Mouse (Mus musculus): ENCODE measurements around the gene N4bp3.

The N4bp3 gene

DNA sequence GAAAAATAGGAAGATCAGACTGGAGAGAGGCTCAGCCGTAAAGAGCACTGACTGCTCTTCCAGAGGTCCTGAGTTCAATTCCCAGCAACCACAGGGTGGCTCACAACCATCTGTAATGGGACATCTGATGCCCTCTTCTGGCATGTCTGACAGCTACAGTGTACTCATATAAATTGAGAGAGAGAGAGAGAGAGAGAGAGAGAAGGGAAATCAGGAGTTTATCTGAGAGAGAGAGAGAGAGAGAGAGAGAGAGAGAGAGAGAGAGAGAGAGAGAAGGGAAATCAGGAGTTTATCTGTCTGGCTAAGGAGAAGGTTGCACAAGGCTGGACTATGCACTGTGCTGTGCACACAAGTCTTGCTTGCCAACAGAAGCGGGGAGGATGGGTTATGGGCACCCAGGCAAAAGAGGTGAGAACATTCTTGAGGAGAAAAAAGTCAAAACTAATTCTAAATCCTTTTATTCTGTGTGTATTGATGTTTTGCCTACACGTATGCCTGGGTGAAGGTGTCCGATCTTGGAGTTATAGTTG, 2.3 kb upstream of the N4bp3 start:
- no peak for DNase-seq

DNA sequence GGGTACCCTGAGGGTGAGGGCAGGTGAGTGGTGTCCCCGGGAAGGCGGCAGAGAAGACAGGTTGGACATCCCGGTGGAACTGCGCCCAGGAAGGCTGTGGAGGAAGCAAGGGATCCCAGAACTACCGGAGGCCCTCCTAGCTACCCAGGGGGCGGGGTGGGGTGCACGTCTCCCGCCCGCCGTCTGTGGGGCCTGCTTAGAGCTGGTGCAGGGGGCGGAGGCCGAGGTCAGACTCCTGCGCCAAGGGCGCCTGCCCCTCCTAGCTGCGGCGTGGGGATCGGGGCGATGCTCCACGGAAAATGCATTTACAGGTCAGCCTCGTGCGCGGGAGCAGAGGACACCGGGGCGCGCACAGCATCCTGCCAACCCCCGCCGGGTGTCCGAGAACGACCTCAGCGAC, 381 bp downstream of the N4bp3 start:
- peak in 1 of 2 experiments; percentile 50 for DNase-seq

DNA sequence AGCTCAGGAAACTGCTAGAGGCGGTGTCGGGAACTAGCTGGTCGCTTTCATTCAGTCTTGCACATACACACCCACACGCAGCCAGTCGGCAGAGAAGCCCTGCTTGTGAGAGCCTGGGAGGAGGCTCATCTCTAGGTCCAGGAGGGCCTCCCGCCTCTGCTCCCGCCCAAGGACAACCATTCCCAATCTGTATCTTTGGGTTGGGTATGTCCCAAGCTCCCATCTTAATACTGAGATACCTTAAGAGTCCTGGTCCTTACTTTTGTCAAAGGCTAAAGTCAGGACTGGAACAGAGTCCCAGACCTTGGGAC, 798 bp downstream of the N4bp3 start:
- DNase-seq, result peak in 1 of 2 experiments; percentile 30

DNA sequence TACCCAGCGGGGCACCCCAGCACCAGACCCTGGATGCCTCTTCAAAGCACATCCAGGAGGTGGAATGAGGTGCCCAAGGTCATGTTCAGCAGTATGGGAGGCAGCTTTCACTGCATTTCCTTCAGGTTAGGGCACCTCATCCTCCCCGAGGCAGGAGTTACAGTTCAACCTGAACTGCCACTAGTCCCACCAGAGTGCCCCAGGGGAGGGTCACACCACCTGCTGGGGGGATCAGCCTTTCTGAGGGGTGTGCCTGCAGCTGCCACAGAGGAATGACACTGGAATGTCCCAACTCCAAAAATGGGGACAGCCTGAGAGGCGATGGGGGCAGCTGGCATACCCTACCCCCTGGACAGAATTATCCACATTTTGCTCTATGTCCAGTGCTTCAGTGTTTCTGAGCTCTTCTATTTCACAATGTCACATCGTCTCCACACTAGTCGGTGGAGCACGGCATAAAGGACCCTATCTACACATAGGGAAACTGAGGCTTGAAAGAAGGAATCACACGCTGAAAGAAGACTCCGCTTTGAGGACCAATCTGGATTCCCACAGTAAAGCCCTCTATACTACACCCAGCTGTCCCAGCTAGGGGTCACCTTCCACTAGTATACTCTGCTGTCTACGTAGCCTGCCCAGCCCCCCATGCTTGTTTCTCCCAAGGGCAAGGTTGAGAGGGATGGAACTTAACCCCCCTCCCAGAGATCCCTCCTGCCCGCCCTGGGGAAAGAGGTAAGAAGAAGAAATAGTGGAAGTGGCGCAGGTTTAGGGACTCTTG, 1.3 kb downstream of the N4bp3 start:
- DNase-seq, result no peak

DNA sequence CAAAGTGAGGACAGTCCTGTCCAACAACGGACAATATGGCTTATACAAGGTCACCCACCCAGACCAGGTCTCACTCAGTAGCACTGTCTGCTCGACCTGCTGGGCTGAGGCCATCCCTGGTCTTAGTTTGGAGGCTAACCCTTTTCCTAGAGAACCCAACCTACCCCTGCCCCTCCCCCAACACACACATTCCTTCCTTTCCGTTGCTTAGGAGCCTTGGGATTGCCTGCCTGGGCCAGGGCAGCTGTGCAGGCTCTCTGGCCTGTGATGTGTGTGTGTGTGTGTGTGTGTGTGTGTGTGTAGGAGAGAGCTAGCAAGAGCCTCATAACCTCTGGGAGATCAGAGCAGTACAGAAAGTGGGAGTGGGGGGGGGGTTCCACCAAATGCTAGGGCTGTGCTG, 2.1 kb downstream of the N4bp3 start:
- no peak for DNase-seq

DNA sequence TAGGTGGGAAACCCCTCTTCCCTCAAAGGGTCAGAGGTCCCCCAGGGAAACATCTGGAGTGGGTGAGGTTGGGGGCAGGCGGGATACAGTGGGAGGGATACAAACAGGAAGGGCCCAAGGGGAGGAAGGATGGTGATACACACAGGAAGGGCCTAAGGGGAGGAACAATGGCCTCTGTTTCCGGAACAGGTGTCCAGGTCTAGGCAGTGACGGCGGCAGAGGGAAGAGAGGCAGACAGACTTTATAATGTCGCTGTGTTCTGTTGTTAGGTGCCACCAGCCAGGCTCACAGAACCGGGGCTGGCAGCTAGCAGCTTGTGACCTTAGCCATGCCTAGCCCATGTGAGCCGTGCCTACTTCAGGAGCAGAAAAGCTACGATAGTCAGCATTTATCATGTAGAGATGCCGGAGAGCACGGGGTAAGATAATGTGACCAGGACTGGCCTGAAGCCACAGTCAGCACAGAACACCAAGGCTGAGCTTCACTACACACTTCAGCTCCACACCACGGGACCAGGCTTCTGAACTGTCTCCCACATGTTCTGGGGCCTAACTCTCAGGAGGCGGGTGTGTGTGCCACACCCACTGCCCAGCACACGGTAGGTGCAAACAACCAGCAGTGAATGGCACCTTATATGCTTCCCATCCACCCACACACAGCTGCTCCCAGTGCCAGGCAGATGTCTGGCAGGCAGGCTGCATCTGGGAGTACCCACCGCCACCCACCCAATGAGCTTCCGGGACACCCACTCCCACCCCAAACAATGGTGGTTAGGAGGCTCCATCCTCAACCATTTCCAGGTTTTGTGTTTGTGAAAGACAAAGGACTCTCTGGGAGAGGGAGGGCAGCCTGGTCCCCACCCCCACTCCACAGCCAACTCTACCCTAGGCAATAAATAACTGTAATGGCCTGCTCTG, 3.6 kb downstream of the N4bp3 start:
- peak; percentile 48 to 49 for DNase-seq

DNA sequence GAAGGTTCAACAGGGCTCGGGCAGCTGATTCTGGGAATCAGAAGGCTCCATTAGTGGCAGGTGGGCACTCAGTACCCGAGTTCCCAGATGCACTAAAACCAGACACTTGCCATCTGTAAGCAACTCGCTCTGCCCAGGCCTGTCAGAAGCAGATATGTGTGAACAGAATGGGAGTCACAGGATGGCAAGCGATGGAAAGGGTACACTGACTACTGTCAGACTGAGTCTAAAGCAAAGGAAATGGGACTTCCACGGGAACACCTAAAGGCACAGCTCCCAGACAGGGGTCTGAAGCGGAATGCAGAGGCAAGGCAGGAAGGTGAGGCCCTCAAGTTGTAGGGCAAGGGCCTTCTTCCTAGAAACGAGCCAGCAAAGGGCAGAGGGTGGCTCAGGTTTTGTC, 4.4 kb downstream of the N4bp3 start:
- DNase-seq, result no peak

DNA sequence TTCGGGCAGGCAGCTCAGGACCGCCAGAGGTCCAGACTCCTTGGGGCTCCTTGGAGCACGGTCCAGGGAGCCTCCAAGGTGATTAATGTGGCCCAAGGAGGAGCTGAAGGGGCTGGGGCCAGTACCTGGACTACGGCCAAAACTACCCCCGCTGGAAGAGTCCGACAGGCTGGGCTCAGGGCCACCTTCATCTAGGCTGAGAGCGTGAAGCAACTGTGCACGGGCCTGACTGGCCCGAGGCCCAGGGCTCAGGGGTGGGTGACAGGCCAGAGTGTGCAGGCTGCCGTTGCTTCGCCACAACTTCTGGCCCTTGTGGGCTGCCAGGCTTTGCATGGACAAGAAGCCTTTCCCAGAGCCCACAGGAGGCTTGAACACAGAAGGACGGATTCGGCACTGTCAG, 5.3 kb downstream of the N4bp3 start:
- DNase-seq, result no peak

DNA sequence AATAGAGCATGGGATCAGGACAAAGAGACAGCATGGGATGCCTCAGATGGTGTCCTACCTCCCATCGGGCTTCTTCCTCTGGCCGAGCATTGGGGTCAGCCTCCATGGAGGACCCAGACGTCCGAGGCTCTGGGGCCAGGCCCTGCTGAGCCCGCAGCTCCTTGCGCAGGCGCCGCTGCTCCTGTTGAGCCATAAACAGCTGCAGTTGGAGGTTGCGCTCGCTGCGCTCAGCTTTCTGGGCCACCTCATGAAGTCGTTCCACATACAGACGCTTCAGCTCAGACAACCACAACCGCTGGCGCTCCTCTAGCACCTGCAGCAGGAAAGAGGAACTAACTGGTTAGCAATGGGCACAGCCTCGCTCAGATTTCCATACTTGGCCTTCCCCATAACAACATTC, 6.4 kb downstream of the N4bp3 start:
- peak; percentile 79 to 81 for DNase-seq

DNA sequence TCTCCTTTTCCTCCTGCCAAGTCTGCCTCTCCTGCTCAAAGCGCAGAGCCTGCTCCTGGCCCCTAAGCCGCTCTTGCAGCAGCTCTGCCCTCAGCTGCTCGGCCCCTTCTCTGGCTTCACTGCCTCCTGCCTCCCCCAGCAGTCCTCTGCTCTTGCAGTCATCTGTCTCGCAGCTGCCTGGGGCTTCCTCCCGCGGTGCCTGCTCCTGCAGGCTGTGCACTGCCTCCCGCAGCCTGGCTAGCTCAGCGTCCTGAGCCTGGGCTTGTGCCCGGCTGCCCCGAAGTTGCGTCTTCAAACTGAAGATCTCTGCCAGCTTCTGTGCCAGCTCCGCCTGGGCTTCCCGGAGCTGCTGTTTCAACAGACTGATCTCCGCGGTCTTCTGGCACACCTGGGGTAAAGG, 6.9 kb downstream of the N4bp3 start:
- peak; percentile 37 to 42 for DNase-seq

DNA sequence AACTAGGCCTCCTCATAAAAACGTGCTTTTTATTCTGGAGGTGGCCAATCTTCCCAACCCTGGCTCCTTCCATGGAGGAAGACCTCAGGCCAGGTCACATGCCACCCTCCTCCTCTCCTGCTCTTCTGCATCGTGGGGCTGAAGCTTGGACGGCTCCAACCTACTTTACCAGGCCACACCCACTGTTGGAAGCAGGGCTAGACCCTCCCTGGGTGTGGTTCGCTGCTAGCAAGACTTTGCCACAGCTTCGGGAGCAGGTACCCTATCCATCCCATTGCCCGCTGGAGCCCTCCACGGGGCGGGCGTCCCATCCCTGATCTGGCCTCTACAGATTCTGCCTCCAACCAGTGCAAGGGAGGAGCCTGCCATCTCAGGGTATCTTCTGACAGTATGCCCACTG, 7.4 kb downstream of the N4bp3 start:
- DNase-seq, result no peak

DNA sequence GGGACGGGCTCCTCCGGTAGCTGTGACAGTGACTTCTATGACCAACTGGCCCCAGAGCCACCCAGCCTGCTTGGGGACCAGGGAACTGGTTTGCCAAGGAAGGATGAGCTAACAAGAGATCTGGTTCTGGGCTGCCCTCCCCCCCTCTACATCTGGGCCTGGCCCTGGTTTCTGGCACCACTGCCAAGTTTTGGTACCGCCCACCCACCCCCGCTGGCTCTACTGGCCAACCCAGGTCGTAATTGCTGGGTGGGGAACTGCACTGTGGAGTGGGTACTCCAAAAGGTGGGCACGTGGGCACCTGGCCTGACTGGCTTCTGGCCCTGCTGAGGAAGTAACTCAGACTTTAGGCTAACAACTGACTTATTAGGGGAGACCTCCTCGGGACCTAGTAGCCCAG, 9.9 kb downstream of the N4bp3 start:
- no peak for DNase-seq

DNA sequence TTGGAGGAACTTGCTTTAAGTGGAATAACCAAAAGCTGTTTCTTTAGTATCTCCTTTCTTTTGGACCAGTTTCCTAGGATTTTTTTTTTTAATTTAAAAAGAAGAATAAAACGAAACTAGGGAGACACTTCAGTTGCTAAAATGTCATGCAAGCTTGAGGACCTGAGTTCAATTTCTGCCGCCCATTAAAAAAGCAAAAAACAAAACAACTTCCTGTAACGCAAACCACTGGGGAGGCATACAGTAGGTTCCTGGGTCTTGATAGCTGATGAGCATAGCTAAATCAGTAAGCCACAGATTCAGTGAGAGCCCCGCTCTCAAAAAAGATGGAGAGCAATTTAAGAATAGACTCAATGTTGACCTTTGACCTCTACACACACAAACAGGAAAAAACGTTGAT, 12.1 kb downstream of the N4bp3 start:
- DNase-seq, result no peak

DNA sequence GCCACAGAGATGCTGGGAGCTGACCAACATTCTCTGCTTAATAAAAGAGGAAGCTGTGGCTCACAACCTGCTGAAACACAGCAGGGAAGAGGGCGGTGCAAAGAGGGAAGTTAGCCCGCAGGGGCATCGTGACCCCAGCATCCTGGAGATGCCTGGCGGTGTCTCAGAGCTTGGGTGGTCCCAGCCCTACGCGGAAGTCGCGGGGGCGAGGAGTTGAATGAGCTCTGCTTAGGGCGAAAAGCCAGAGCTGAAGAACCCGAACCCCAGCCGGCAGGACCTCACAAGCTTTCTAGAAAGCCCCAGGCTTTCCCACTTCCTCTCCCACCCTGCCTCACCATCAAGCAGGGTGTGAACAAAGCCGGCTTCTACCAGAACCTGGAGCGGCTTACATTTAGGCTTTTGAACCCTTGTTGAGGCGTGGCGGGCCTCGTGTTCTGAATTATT, 12.6 kb downstream of the N4bp3 start:
- DNase-seq, result peak; percentile 85 to 86

DNA sequence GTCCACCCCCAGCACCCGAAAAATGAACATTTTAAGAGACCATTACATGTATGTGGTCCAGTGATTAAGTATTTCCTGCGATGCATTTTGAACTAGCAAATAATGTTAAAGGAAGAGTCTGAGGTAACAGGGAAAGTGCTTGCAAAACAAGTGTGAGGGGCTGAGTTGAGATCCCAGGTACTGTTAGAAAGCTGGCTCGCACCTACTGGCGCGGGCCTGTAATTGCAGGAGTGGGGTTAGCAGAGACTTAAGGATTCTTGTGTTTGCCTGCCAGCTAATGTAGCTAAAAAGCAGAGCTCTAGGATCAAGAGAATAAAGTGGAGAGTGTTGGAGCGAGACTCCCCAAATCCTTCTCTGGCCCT, 14.3 kb downstream of the N4bp3 start:
- peak; percentile 81 to 84 for DNase-seq

DNA sequence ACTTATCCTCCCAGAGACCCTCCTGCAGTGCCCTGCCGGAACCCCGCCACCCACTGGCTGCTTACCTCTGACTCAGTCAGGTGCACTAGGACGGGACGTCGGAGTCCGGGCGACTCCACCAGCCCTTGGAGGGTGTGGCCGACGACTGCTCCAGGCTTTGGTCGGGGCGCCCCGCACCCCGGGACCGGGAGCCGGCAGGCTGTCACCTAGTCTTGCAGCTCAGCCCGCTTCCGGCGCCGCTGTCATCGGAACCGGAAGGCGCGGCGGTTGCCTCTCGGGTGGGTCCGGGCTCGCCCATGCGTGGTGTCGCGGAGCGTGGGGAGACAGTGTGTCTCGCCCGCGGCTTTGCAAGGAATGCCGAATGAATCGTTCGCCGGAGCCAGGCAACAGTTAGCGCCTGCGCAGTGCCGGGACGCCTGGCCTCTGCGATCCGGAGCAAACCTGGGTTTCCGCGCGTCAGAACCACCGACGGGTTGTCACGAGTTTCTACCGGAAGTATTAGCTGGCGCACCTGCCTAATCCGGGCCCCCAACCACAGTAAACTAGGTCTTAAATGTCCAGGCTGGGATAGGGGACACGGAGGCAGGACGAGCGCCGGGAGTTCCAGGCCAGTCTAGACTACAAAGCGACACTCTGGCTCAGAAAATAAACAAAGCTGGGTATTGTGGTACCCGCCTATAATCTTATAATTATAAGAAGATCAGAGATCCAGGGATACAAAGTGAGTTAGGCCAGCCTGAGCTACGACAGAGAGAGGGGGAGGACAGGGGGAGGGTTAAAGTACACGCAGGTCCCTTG, 14.9 kb downstream of the N4bp3 start, which contains the start of gene Rmnd5b:
Gene Rmnd5b (minus strand): TSS at position 372 of the 798 bp plus-strand sequence.
- DNase-seq, result peak; percentile 91 to 92

DNA sequence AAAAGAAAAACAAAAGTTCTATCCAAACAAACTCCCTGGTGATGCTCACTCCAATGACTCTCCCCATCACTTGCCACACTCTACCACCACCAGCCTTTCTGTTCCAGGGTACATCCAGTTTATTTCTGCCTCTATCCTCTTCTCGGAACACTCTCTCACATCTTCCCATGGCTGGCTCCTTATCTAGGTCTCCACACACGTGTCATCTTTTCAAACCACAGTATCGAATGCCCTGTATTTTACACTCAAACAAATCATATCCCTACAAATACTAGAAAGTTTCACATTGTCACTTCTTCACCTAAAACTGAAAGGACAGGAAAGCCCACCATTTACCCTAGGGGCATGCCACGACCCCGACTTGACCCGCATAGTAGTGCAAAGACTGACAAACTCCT, 15.5 kb downstream of the N4bp3 start:
- DNase-seq, result no peak

DNA sequence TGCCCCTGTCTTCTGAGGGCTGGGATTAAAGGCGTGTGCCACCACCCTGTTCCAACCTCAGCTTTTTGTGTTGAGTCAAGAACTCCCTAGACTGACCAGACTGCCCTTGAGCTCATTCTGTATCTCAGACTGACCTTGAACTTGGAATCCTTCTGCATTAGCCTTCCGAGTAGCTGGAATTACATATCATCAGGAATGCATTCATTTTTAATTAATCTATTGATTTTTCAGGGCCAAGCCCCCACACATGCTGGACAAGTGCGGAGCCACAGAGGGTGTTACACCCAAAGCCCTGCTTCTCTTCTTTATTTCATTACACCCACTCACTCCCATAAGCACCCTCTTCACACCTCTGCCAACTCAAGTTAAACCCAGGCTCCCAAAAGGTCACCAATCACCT, 16.9 kb downstream of the N4bp3 start:
- no peak for DNase-seq

DNA sequence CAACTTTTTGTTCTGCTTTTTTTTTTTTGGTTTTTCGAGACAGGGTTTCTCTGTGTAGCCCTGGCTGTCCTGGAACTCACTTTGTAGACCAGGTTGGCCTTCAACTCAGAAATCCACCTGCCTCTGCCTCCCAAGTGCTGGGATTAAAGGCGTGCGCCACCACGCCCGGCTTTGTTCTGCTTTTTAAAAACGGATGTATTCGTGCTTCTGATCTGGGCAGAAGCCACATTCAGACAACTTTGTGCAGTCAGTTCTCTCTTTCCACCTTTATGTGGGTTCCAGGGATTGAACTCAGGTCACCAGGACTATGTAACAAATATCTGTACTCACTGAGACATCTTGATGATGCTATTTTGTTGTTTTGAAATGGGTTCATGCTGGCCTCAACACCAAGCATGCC, 17.4 kb downstream of the N4bp3 start:
- peak; percentile 42 to 54 for DNase-seq

DNA sequence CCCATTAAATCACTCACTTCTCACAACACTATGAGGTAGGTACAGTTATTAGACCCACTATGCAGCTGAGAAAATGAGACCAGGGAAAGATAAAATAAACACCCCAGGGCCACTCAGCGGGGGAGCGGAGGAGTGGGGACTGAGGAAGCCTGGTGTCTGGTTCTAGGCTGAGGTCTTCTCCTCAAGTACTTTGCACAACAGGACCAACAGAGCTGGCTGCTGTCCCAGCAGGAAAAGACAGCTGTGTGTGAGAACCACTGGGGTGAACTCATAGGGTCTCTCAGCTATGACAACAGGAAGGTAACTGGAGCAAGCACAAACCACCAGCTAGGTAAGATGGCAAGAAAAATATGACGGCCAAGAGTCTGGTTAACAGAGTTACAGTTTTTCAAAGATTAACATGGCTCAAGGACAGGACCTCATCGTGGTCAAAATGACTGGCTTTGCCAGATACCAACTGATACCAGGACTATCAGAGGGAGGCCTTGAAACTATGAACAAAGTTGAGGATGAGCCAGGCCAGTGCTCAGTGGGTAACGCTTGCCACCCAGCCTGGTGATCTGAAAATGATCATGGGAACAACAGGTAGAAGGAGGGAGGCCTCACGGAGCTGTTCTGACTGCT, 18.4 kb downstream of the N4bp3 start:
- DNase-seq, result no peak

DNA sequence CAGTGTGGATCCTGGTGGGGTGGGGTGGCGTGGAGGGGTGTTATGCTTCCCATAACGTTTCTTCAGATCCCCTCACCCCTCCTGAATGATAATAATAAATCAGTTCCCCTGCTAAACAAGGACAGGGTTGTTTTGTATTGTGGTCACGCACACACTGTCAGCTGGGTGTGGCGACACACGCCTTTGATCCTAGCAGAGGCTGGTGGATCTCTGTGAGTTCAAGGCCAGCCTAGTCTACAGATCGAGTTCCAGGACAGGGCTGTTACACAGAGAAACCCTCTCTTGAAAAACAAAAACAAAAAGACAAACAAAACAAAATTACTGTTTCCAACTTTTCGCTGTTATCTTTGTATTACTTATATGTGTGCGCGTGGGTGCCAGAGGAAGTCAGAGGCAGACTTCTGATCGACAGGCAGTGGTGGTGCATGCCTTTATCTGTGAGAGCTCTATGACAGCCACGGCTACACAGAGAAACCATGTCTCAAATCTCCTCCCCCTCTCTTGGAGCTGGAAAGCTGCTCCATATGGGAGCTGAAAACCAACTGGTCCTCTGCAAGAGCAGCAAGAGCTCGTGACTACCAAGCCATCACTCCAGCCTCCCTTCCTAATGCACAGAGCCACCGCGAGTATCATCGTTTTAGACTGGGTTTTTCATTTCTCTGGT, 20.9 kb downstream of the N4bp3 start:
- DNase-seq, result no peak

DNA sequence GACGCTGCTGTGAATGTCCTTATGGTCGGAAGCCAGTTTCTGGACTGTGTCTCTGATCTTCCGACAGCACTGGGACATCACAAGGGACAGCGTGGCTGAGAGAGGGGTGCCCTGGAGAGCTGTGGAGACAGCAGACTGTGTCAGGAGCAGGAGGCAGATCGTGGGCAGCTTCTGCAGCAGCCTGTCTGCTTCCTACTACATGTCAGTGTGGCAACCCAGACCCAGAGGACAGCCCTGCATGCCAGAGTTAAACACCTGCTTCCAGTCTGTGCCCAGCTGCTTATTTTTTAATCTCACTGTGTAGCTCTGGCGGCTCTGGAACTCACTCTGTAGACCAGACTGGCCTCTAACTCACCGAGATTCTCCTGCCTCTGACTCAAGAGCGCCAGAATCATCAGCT, 22.7 kb downstream of the N4bp3 start:
- no peak for DNase-seq
